Mouse (Mus musculus) hindbrain, embryonic 14.5 days (tissue): ENCODE results near the gene Olfr553. TPM values are rescaled to one million over a fixed set of nuclear protein-coding genes. Genes with fewer than 3 reads are reported as not detected.
"Not testable (repeated sequence)": the region's sequence is repeated elsewhere in the genome, so short reads cannot be mapped to it uniquely, and the experiment has no call there.

Experiments used
- ATAC-seq: fragments of 200-750 bp; cut with Nextera tagmentation; 2 replicates; pipeline ENCODE4 v1.8.0; 2017; ENCODE audit warnings: moderate number of reproducible peaks, mild to moderate bottlenecking, moderate TSS enrichment, moderate library complexity; ENCODE audit not compliant: low FRiP score
- DNase-seq: peaks from one replicate; pipeline ENCODE4 v3.0.0-alpha.2; 2015; ENCODE audit warnings: low spot score
- H3K27ac ChIP-seq: fragments of 300-500 bp; sonication (generic); 2 replicates; pipeline ENCODE4 v1.5.1; 2014; ENCODE audit warnings: mild to moderate bottlenecking, moderate library complexity
- H3K27me3 ChIP-seq: fragments of 300-500 bp; sonication (generic); 2 replicates; pipeline ENCODE4 v1.6.1; 2014; ENCODE audit warnings: mild to moderate bottlenecking, low read length, mixed read lengths; ENCODE audit not compliant: control insufficient read depth, insufficient read depth
- H3K36me3 ChIP-seq: fragments of 300-500 bp; sonication (generic); replicated peaks from 2 replicates; pipeline ENCODE4 v1.6.1; 2014; ENCODE audit not compliant: control insufficient read depth, insufficient read depth
- H3K4me1 ChIP-seq: fragments of 300-500 bp; sonication (generic); replicated peaks from 2 replicates; pipeline ENCODE4 v1.6.1; 2014; ENCODE audit warnings: antibody characterized with exemption, low read length, mixed read lengths; ENCODE audit not compliant: control insufficient read depth, insufficient read depth
- H3K4me2 ChIP-seq: fragments of 300-500 bp; sonication (generic); replicated peaks from 2 replicates; pipeline ENCODE4 v1.6.1; 2014; ENCODE audit warnings: mild to moderate bottlenecking, moderate library complexity
- H3K4me3 ChIP-seq: fragments of 300-500 bp; sonication (generic); replicated peaks from 2 replicates; pipeline ENCODE4 v1.5.1; 2014; ENCODE audit warnings: mild to moderate bottlenecking, low read length
- H3K9ac ChIP-seq: fragments of 300-500 bp; sonication (generic); 2 replicates; pipeline ENCODE4 v1.6.1; 2014
- H3K9me3 ChIP-seq: fragments of 300-500 bp; sonication (generic); 2 replicates; pipeline ENCODE4 v1.6.1; 2016; ENCODE audit warnings: low read length; ENCODE audit not compliant: control insufficient read depth
- WGBS: fragments of 180-500 bp; shearing (Covaris S2); extraction: QIAGEN DNeasy Blood & Tissue Kit; methylation state at CpG from one replicate; pipeline ENCODE4 v1.1.7; 2014; 5-methylcytosine and 5-hydroxymethylcytosine counted together
- polyA plus RNA-seq: library from polyadenylated mRNA; unstranded; fragments of >200 nt; fragmentation: Nextera tagmentation; extraction: Ambion mirVana; gene quantifications from 2 replicates; pipeline ENCODE4 v1.2.1, GENCODE M21; 2014

Olfr553 gene
- not detected in 2 replicates for polyA plus RNA-seq

- H3K4me2 ChIP-seq, result no peak within 1 kb of the TSS
- no peaks in the 10 kb centered on the region for H3K27me3 ChIP-seq
- H3K4me1 ChIP-seq, result no peaks in the 10 kb centered on the region
- H3K4me3 ChIP-seq, result no peak within 1 kb of the TSS
- H3K9ac ChIP-seq, result no peak within 1 kb of the TSS
- no peak within 1 kb of the TSS for H3K27ac ChIP-seq
- H3K36me3 ChIP-seq, result no peaks in the 10 kb centered on the region
- ATAC-seq, result no peak
- H3K9me3 ChIP-seq, result no peaks in the 10 kb centered on the region
- DNase-seq, result no peak
Observed at GRCm38 (mm10) chr7:102618118-102618517, at the start of gene Olfr553. Olfr553 (minus strand) TSS chr7:102618218.

DNA sequence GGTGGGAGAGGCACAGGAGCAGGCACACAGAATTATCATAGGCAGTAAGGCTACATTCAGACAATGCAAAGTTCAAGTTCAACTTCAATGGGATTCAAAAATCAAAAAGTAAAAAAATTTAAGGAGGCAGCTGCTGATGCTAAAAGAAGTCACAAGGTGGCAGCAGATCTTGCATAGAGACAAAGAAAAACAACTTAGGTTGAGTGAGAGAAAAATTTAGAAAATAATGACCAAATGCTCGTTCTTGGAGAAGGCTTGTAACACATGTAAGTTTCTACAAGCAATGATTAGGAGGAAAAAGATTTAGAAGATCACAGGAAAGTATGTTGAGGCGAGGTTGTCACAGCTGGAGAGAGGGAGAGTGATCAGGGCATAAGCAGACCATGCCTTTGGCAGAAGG is 47.4 kb upstream of the Olfr553 start:
- ATAC-seq (no peak), DNase-seq (peak; percentile 64)
- no peaks in the 10 kb centered on the region for H3K4me1 ChIP-seq
- H3K9me3 ChIP-seq, result no peaks in the 10 kb centered on the region
- WGBS, result 62% methylated on average over 2 of the region's 2 CpGs
- no peak overlapping the region for H3K4me3 ChIP-seq
- H3K9ac ChIP-seq, result no peak overlapping the region
- no peaks in the 10 kb centered on the region for H3K36me3 ChIP-seq
- no peak overlapping the region for H3K27ac ChIP-seq
- no peak overlapping the region for H3K4me2 ChIP-seq
- no peaks in the 10 kb centered on the region for H3K27me3 ChIP-seq

DNA sequence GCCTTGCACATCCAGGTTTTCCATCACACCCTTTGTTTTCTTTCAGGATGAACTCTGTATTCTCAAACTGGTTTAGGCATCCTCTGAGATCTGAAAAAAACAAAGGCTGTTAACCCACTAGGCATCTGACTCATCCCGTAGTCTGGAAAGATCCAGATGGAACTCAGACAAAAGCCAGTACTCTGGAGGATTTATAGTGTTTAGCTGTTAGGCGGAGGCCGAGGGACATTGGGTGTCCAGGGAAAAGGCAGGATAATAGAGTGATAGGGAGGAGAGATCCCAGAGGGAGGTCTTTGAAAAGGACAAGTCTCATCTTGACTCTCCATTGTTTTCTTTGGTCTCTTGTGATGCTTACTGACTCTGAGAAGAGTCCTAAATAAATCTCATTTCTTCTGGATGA is 46.6 kb upstream of the Olfr553 start, which contains the start of gene Olfr556:
TSS of gene Olfr556 (plus strand) at position 301 of the 400 bp plus-strand sequence.
- WGBS, result 33% methylated on average over 3 of the region's 3 CpGs
- ATAC-seq, result no peak

DNA sequence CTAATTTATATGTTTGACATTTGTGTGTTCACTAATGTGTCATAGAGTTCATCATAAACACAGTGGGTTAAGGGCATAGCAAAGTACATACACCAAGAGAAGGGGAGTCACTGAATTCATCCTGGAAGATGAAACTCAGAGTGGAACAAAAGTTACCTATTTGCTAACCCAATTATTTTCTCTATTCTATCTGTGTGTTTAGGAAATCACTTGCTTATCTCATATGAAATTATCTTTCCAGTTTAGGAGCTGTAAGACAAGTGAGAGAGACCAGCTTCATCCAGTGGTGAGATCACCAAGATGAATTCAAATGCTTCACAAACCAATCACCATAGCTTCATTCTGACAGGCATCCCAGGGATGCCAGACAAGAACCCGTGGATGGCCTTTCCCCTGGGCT is 40.5 kb upstream of the Olfr553 start, which contains the start of gene Olfr555:
TSS of gene Olfr555 (plus strand) at position 301 of the 400 bp plus-strand sequence.
- Histone ChIP-seq H3K9me3 (no peaks in the 10 kb centered on the region), H3K9ac (no peak within 1 kb of the TSS), H3K27ac (no peak within 1 kb of the TSS), H3K4me1 (no peaks in the 10 kb centered on the region), H3K27me3 (no peaks in the 10 kb centered on the region), H3K4me2 (no peak within 1 kb of the TSS), H3K4me3 (no peak within 1 kb of the TSS), H3K36me3 (no peaks in the 10 kb centered on the region)
- ATAC-seq (no peak), DNase-seq (no peak)
- 63% methylated on average over 1 of the region's 1 CpGs for WGBS

More for the DNA sequence above, 46.6 kb upstream of the Olfr553 start, which contains the start of gene Olfr556:
- no peak within 1 kb of the TSS for H3K4me3 ChIP-seq
- no peak within 1 kb of the TSS for H3K9ac ChIP-seq
- no peak within 1 kb of the TSS for H3K4me2 ChIP-seq
- no peaks in the 10 kb centered on the region for H3K27me3 ChIP-seq
- H3K36me3 ChIP-seq, result no peaks in the 10 kb centered on the region
- no peak within 1 kb of the TSS for H3K27ac ChIP-seq
- DNase-seq, result no peak
- H3K9me3 ChIP-seq, result no peaks in the 10 kb centered on the region
- H3K4me1 ChIP-seq, result no peaks in the 10 kb centered on the region

DNA sequence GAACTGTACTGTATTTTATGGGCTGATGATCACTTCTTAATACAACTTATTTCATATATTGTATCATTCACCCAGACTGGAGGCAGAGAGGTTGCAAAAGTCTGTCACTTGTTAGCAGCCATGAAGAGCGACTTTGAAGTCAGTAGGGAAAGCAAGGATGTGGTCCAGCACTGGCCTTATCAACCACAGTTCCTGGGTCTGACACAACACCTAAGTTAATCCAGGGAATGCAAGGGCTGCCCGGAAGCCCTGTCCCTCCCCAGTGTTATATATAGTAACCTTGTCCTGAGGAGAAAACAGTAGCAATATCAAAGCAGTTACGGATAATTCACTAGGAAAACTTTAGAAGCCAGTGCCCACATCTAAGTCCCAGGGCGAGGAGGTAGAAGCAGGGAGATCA is 26.9 kb upstream of the Olfr553 start:
- H3K4me3 ChIP-seq, ATAC-seq, H3K27ac ChIP-seq, H3K9me3 ChIP-seq, DNase-seq, H3K36me3 ChIP-seq, H3K4me2 ChIP-seq, H3K9ac ChIP-seq, H3K27me3 ChIP-seq, H3K4me1 ChIP-seq: not testable (repeated sequence)
- 99% methylated on average over 3 of the region's 4 CpGs for WGBS

DNA sequence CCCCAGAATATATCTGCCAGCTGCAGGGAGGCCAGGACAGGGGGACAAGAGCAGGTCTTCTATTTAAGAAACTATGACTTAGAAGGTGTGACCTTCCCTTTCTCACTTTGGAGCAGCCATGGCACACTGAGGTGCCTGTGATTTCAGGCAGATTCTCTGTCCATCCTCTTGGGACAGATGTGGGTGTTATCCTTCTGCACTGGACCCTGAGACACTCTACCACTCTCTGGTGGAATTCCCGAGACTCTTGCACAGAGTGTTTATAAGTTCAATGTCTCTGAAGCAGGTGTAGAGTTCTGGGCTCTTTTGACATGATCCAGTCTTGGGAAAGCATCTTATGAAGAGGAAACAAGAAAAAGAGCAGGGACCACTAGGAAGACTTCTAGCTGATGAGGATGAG is 20.1 kb upstream of the Olfr553 start, which contains the start of gene Olfr554:
TSS of gene Olfr554 (plus strand) at position 301 of the 400 bp plus-strand sequence.
- Histone ChIP-seq H3K4me1 (no peaks in the 10 kb centered on the region), H3K36me3 (no peaks in the 10 kb centered on the region), H3K4me2 (no peak within 1 kb of the TSS), H3K9ac (no peak within 1 kb of the TSS), H3K27me3 (no peaks in the 10 kb centered on the region), H3K9me3 (no peaks in the 10 kb centered on the region), H3K27ac (no peak within 1 kb of the TSS), H3K4me3 (no peak within 1 kb of the TSS)
- WGBS, result 96% methylated on average over 1 of the region's 1 CpGs
- ATAC-seq (no peak), DNase-seq (no peak)

DNA sequence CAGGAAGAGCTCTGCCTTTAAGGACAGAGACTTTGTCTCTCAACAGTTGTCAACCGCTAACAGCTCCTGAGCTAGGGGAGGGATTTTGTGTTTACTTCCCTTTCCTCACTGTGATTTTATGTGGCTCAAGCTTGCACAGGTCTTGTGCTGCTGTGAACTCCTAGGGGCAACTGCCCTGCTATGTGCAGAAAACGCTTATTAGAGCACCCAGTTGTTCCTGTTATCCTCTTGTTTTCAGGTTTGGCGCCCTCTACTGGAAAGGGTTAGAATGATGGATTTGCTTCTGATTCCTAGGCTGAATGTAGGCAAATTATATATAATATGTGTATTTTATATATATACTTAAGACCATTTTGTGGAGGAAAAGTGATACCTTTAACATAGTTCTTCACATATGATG is 18.6 kb upstream of the Olfr553 start:
- H3K9me3 ChIP-seq, result no peaks in the 10 kb centered on the region
- no peak overlapping the region for H3K9ac ChIP-seq
- H3K4me3 ChIP-seq, result no peak overlapping the region
- no peak overlapping the region for H3K4me2 ChIP-seq
- H3K27me3 ChIP-seq, result no peaks in the 10 kb centered on the region
- H3K4me1 ChIP-seq, result no peaks in the 10 kb centered on the region
- no peak for ATAC-seq
- H3K27ac ChIP-seq, result no peak overlapping the region
- WGBS, result 43% methylated on average over 3 of the region's 3 CpGs
- peak; percentile 31 for DNase-seq
- no peaks in the 10 kb centered on the region for H3K36me3 ChIP-seq

GRCm38 (mm10) chr7:102620368-102620767 is 2.4 kb upstream of the Olfr553 start:
- H3K9ac ChIP-seq, result not testable (repeated sequence)

GRCm38 (mm10) chr7:102619608-102620007 is 1.6 kb upstream of the Olfr553 start:
- Histone ChIP-seq H3K4me3 (no peak overlapping the region), H3K9ac (no peak overlapping the region), H3K27ac (no peak overlapping the region), H3K36me3 (no peaks in the 10 kb centered on the region), H3K9me3 (no peaks in the 10 kb centered on the region), H3K27me3 (no peaks in the 10 kb centered on the region), H3K4me1 (no peaks in the 10 kb centered on the region), H3K4me2 (no peak overlapping the region)
- peak; percentile 32 for DNase-seq
- no peak for ATAC-seq
- WGBS, result 69% methylated on average over 5 of the region's 5 CpGs

More at GRCm38 (mm10) chr7:102620368-102620767, 2.4 kb upstream of the Olfr553 start:
- not testable (repeated sequence) for DNase-seq, ATAC-seq, H3K4me3 ChIP-seq, H3K27me3 ChIP-seq, H3K36me3 ChIP-seq, H3K9me3 ChIP-seq, H3K4me1 ChIP-seq, H3K4me2 ChIP-seq, H3K27ac ChIP-seq
- WGBS, result 86% methylated on average over 17 of the region's 19 CpGs
